Mouse (Mus musculus) cerebellum, adult 8-10 months (tissue): ENCODE measurements around the gene Mgl2.
"Not testable (repeated sequence)": the region's sequence is repeated elsewhere in the genome, so short reads cannot be mapped to it uniquely, and the experiment has no call there.

Experiments
- DNase-seq: peaks from one replicate; pipeline ENCODE4 v3.0.0; 2022

Mgl2 gene

DNA sequence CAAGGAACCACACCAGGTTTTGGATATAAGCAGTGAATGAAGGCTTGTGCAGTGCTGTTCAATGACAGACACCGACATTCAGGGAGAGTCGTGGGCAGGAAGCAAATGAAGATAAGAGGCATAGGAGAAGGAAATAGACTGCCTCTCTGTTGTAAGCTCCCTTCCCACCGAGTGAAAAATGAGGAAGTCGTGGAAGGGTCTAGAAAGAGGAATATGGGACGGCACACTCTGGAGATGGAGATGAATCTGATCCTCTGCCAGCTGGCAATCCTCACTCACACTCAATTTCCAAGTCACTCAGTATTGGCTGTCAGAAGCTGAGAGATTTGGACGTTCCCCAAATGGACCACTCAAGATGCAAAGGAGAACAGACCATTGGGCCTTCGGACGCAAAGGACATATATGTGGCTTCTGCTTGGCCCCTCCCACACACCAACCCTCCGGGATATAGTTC is at the start of gene Mgl2:
TSS of gene Mgl2 (plus strand) at position 404 of the 454 bp plus-strand sequence.
- DNase-seq: no peak

GRCm38 (mm10) chr11:70080803-70081590 is 49.1 kb upstream of the Mgl2 start:
- no peak for DNase-seq

GRCm38 (mm10) chr11:70084563-70084962 is 45.6 kb upstream of the Mgl2 start:
- no peak for DNase-seq

DNA sequence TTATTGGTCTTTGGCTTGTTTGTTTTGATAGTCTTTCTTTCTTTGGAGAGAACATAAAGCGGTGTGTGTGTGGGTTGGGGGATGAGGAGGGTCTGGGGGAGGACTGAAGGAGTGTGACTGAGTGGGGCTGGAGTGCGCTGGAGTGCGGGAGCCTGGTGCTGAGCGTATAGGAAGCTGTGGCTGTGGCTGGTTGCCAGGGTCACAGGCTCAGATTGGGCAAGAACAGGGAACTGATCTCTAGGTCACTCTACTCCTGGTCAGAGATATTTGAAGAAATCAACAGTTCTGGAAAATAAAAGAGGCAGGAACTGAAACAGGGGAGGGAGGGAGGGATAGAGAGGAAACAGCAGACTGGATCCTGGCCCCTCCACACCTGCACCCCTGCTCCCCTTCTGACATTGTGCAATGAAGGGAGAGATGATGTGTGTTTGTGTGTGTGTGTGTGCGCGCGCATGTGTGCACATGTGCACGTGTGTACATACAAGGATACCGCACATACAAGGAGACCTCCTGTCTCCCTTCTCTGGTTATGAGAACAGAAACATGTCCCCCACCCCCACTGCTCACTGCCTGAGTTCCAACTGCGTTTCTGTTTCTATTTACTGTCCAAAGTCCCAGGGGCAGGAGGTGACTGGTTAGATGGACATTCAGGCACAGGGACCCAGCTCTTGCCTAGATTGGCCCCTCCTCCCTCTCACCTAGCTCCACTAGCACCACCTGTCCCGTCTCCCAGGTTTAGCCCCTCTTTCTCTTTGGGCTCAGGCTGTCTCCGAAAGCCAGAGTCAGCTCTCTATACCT is 37.9 kb upstream of the Mgl2 start, which contains the start of gene Asgr2:
TSS of gene Asgr2 (plus strand) at position 659 of the 798 bp plus-strand sequence.
- DNase-seq: no peak

GRCm38 (mm10) chr11:70097396-70097795 is 32.7 kb upstream of the Mgl2 start:
- DNase-seq: no peak

GRCm38 (mm10) chr11:70099102-70099501 is 31.0 kb upstream of the Mgl2 start:
- no peak for DNase-seq

GRCm38 (mm10) chr11:70099809-70100208 is 30.3 kb upstream of the Mgl2 start:
- DNase-seq: no peak

DNA sequence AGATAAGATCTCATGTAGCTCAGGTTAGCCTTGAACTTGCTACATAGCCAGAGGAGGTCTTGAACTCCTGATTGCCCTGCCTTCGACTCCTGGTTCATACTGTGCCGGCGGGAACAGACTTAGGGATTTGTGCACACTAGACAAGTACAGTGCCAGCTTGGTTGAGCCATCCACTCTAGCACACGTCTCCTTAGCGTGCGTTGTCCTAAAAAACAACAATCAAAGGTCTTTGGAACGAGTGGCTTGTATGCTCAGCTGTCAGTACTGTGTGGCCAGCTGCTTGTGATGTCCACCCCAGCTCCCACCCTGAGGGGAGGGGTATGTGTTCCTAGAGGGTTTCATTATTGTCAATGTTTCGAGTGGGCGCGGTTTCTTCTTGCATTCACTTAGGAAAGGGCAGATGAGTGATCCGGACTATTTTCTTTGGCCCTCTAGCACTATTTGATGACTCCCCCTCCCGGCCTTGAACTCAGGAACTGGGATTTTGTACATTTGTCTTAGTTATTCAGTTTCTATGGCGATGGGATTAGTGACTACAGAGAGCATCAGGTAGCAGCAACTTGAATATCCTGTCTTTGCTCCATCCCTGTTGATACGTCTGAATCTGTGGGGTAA is 26.3 kb upstream of the Mgl2 start:
- DNase-seq: no peak

DNA sequence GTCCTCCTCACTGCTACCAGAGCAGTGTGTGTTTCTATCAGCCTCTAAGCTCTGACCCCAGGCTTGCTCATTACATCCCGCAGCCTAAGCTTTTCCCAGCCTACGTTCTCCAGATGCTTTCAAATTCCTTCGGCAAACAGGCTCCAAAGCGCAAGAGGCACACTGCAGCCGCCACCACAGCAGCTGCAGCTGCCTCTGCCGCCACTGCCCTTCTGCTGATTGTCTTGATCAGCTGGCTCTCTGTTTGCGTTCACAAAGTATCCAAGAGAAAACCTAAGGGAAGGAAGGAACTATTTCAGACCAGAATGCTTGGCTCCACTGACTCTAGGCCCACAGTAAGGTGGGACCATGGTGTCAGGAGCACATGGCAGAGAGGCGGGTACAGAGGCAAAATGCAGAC is 23.0 kb upstream of the Mgl2 start:
- no peak for DNase-seq

DNA sequence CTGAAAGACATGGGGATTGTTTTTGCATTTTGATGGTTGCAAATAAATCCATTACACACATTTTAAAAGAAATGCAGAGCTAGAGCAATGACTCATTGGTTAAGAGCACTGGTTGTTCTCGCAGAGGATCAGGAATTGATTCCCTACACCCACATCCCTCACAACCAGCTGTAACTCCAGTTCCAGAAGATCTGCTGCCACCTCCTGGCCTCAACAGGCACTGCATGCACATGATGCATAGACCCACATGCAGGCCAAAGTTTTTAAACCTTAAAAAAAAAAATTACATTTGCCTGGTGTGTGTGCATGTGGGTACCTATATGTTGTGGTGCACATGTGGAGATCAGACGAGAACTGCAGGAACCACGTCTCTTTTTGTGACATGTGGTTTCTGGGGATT is 20.0 kb upstream of the Mgl2 start:
- no peak for DNase-seq

- DNase-seq: no peak
Measured at GRCm38 (mm10) chr11:70114562-70114961, 15.6 kb upstream of the Mgl2 start.

GRCm38 (mm10) chr11:70115901-70116300 is 14.2 kb upstream of the Mgl2 start:
- DNase-seq: no peak

DNA sequence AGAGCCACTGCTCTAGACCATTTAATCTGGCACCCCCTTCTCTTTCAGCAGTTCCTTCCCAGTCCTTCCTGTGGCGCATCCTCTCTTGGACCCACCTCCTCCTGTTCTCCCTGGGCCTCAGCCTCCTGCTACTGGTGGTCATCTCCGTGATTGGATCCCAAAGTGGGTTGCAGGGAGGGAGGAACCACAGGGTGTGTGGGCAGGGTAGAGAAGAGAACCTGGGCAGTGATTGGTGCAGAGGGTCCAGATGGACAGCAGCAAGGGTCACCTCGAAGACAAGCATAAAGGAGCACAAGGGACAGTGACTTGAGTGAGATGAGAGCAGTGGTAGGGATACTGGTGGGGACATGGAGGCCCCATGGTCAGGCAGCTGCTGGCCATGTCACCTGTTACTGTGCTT is 4.9 kb downstream of the Mgl2 start:
- not testable (repeated sequence) for DNase-seq

DNA sequence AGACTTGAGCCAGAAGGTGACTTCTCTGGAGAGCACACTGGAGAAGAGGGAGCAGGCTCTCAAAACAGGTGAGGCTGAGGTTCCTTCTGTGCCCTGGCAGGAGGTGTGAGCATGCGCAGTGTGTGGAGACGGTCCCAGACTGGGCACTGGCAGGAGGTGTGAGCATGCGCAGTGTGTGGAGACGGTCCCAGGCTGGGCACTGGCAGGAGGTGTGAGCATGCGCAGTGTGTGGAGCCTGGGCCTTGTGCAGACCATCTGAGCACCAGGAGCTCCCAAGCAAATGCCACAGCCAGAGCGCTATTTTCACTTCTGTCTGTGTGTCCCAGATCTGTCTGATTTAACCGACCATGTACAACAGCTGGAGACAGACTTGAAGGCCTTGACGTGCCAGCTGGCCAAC is 5.8 kb downstream of the Mgl2 start:
- peak; percentile 8 for DNase-seq

DNA sequence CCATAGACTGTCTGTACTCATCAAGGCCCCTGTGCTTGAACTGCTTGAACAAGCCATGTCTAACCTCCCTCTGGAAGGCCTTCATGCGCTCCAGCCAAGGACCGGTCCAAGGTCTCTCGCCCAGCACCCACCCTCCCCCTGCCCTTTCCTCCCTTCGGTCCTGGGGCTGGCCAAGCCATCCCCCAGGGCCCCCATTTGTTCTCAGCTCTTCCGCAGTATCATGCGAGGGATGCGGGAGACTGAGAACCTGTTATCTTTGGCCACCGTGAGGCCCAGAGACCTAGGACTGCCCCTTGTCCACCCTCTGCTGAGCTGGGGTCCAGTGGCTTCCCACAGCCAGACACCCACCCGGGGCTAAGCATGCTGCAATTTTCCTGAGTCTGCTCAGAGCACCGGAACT is 9.0 kb downstream of the Mgl2 start:
- no peak for DNase-seq

DNA sequence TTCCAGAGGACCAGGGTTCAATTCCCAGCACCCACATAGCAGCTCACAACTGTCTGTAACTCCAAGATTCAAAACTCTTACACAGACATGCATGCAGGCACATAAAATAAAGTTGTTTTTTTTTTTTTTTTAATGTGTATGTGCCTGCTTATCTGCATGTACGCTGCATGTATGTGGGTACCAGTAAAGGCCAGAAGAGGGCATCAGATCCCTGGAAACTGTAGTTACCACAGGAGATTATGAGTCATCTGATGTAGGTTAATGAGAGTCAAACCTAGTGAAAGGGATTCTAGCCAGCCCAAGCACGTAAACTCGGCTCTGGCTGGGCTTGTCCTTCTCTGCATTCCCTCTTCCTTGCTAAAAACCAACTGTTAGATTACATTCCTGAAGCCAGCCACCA is 20.9 kb downstream of the Mgl2 start:
- no peak for DNase-seq

DNA sequence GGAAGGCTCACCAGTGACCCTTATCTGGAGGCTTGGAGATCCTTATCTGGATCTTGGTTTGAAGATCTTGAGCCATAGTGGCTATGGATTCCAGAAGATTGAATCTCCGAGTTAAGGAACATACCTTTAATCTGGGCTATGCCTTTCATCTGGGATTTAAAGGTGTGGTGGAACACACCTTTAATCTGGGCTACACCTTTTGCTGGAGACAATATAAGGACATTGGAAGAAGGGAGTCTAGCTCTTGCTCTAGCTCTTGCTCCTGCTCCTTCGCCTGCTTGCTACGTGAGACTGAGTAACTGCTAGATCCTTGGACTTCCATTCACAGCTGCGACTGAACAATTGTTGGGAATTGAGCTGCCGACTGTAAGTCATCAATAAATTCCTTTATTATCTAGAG is 25.8 kb downstream of the Mgl2 start, which contains the start of gene Clec10a:
TSS of gene Clec10a (plus strand) at position 301 of the 400 bp plus-strand sequence.
- not testable (repeated sequence) for DNase-seq

- no peak for DNase-seq
Measured at GRCm38 (mm10) chr11:70162336-70162735, 32.2 kb downstream of the Mgl2 start.

DNA sequence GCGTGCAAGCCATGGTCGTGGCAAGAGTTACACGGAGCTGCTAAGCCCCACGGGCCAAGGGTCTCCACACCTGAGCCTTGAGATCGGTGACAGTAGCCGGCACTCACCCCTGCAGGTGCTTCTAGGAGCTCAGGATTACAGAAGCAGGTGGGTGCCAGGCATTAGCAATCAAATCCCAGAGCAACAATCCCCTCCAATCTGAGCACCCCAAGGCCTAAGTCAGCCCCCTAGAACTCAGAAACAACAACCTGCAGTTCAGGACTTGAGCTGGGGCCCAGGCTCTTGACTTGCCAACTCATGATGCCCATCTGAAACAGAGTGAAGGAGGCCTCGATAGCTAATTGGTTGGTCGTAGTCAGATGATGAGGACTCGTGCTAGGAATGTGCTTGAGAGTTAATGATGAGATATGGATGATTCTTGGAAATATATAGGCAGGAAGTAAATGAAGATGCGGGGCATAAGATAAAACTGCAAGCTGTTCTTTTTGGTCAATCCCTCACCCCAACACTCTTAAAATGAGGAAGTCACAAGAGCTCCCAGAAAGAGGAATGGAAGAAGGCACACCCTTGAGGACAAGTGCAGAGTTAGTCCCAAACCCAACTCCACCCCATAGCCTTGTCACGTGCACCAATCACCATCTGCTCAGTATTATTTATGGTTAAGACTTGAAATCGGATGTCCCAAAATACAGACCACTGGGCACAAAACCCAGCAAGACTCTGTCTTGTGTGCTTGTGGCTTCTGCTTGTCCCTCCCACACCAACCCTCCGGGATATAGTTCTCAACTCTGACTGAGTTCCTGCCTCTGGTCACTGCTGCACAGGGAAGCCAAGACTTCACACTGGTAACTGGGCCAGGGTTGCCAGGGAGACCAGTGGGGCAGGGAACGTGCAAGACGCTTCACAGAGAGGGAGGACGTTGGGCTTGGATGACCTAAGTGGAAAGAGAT is 36.1 kb downstream of the Mgl2 start:
- no peak for DNase-seq

DNA sequence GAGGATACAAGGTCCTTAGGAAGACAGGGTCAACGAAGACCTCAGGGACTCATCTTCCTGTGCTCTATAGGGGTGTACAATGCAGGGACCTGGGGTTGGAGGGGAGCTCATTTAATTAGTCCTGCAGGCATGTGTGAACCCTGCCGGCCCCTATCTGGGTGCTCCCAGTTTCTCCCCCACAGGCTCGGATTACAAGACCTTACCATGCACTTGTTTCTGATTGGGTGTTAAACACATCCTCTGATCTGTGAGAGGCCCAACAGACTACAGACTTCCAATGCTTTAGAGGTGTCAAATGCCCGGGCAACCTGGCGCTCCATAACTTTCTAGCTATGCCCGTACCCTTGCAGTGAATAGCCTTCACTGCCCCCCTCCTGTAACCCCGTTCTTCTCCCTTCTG is 38.0 kb downstream of the Mgl2 start:
- DNase-seq: no peak

- peak; percentile 21 for DNase-seq
Measured at GRCm38 (mm10) chr11:70169471-70169870, 39.3 kb downstream of the Mgl2 start.

DNA sequence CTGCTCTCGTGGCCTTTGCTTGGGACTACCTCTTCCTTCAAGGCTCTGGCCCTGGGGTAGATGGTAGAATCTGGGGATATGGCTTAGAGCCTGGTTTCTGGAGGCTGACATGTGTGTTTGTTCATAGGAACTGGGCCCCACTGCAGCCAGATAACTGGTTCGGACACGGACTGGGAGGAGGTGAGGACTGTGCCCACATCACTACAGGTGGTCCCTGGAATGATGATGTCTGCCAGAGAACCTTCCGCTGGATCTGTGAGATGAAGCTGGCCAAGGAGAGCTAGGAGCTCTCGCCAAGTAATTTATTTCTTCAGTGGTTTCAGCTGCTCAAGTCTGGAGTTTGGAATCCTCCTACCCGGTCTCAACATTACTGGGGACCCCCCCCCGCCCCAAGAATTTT is 40.2 kb downstream of the Mgl2 start:
- DNase-seq: peak; percentile 44
